Mouse (Mus musculus) kidney, postnatal 14 days (tissue): ENCODE measurements around the gene Csnk2a2.
A peak's percentile ranks its signal among the peaks of the same experiment; 100 is the strongest.

Experiments used
- DNase-seq: peaks from one replicate; pipeline ENCODE4 v3.0.0; 2022; ENCODE audit warnings: mixed read lengths

The Csnk2a2 gene

DNA sequence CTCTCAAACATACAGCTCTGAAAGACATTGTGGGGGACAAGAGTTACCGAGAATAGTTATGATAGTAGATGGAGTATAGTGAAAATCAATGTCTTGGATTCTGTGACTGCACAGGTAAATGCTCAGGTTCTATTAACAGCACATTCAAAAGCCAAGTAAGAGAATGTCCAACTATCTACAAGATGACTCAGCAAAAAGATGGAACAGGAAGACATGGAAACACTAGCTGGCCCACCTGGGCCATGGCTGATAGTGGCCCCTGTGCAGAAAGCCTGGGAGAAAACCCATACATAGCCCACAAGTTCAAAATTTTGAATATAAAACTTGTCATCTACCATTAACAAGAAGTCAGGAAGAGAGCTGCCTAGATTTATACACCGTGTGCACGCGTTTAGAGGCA is 19.8 kb downstream of the Csnk2a2 start:
- DNase-seq: no peak

DNA sequence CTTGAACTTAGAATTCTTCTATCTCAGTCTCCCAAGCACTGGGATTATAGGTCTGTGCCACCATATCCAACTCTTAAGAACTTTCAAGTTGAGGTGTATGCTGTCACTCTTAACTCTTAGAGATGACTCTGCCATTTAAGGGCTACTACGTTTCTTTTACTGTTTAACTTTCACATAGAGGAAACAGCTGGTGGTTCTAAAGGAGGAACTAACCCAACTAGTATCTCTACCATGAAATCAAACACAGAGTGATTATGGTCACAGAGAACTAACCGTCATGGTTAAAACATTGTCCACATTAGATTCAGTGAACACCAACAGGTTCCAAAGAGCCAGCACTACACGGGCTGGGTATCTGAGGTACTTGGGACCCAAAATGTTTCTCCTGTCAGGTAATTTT is 20.8 kb downstream of the Csnk2a2 start:
- no peak for DNase-seq

GRCm38 (mm10) chr8:95466543-95466942 is 23.3 kb downstream of the Csnk2a2 start:
- DNase-seq: no peak

DNA sequence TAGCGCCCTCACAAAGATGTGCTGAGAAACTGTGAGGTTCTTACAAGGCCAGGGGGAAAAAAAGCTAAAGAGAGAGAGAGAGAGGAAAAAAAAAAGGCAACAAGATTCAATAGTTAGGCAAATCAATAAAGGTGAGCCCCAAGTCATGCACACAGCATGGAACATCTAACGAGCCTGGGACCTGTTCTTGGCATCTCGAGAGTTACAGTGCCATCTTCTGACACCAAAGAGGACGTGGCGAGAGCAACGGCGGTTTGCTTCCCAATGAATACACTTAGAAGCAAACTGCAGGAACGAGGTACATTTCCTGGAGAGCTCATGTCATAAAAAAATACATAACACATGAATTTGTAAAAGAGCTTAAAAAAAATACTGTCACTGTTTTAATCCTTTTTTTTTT is 37.3 kb downstream of the Csnk2a2 start:
- DNase-seq: no peak

- peak; percentile 58 for DNase-seq
Measured at GRCm38 (mm10) chr8:95450271-95450670, 39.6 kb downstream of the Csnk2a2 start.

DNA sequence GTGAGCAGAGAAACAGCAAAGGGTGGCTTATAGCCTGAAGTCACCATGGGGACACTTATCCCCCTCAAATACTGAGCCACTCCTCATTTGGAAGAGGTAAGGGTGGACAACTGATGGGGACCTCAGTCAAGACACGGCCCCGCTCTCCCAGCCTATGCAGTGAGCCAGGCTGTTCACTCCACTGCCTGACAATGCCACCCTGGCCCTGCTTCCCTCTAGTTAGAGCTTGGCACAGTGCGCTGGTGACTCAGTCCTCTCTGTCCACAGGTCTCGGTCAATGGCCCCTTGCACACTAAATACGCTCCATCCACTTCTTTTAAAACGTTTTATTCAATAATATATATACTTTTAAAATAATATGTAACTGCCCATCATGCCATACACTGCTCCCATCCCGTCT is 42.2 kb downstream of the Csnk2a2 start:
- no peak for DNase-seq

DNA sequence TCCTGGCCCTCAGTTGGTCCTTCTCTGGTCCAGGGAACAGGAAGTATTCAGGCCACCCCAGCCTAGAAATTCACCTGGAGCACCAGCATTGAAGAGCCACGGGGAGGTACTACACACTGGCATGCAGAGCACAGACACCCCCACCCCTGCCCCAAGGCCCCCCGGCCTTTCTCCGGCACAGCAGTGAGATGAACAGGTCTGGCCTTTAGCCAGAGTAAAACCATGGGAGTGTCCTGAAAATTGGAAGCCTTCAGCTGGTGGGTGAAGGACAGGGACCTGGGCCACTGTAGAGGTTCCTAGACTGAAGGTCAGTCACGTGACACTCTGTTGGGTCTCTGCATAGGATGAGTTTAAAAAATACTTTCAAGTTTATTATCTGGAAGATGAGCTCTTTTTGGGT is 44.8 kb downstream of the Csnk2a2 start:
- DNase-seq: no peak

- no peak for DNase-seq
Measured at GRCm38 (mm10) chr8:95441491-95442039, 48.3 kb downstream of the Csnk2a2 start.

DNA sequence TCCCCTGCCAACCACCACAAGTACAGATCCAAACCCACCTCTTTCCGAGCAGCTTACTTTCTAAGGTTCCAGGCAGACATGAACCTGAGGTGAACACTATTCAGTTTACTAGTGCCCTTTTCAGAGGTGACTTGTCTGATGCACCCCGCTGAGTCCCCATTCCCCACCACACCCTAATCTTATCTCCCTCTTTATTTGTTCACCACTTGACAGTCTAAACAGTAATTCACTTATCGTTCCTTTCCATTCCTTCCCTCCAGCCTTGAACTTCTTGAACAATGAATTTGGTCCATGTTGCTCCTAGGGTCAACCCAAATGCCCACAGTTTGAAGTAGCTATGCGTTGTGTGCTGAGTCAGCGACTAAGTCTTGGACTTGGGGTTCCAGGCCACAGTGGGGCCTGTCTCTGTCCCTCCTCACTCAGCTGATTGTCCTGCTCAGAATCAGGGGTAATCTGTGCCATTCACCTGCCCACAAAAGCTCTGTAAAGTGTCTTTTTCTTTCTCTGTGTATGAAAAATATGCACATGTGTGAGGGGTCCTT is 49.6 kb downstream of the Csnk2a2 start:
- DNase-seq: no peak

DNA sequence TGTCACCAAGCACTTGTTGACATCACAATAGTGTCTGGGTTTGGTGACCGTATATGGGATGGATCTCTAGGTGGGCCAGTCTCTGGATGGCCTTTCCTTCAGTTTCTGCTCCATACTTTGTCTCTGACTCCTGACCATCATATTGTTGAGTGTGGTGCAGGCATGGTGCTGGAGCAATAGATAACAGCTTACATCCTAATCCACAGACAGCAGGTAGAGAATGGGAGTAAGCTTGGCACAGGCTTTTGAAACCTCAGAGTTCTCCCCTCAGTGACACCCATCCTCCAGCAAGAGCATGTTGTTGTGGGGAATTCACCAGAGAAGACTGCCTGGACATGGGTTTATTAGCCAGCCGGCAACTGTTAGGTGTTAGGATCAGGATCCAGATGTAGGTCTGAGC is 50.4 kb downstream of the Csnk2a2 start:
- DNase-seq: no peak

DNA sequence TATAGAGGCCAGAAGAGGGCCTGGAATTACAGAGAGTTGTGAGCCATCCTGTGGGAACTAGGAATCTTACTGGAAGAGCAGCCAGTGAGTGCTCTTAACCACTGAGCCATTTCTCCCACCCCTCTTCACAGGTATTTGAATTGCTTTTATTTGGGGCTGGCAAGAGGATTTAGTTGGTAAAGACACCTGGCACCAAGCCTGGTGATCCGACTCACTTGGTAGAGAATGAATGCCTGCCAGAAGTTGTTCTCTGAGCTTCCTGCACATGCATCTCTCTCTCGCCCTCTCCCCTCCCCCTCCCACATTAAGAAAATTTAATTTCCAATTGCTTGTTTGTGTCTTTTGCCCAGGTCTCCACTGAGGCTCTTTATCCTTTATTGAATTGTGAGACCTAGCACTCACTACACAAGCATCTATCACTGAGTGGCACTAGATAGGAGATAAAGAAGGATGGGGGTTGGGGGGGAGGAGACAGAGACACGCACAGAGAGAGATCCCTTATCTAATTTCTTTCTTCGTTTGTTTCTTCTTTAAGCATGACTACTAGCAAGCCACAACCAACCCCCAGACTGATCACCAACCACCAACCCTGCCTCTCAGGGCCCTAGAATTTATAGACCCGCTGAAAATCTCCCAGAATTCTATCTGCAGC is 52.4 kb downstream of the Csnk2a2 start:
- DNase-seq: no peak

DNA sequence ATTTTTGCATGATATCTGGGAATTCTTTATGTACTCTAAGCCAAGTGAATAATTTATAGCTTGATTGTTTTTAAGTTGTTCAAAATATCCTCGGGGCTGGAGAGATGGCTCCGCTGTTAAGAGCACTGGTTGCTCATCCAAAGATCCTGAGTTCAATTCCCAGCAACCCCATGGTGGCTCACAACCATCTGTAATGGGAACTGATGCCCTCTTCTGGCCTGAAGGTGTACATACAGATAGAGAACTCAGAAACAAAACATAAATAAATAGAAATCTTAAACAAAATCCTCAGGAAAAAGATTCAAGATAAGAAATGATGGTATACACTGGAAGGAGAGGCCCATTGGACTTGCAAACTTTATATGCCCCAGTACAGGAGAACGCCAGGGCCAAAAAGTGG is 53.9 kb downstream of the Csnk2a2 start:
- no peak for DNase-seq

- no peak for DNase-seq
Measured at GRCm38 (mm10) chr8:95435471-95435870, 54.4 kb downstream of the Csnk2a2 start.

GRCm38 (mm10) chr8:95434686-95435439 is 55.0 kb downstream of the Csnk2a2 start, which contains the start of gene Cfap20:
Gene Cfap20 (minus strand): TSS chr8:95434869.
- peak; percentile 100 for DNase-seq

GRCm38 (mm10) chr8:95434233-95434632 is 55.6 kb downstream of the Csnk2a2 start:
- no peak for DNase-seq

GRCm38 (mm10) chr8:95433124-95433523 is 56.7 kb downstream of the Csnk2a2 start:
- no peak for DNase-seq

- no peak for DNase-seq
Measured at GRCm38 (mm10) chr8:95432471-95432870, 57.4 kb downstream of the Csnk2a2 start.

GRCm38 (mm10) chr8:95429945-95430344 is 59.9 kb downstream of the Csnk2a2 start:
- DNase-seq: peak; percentile 80

- DNase-seq: peak; percentile 83
Measured at GRCm38 (mm10) chr8:95427594-95428535, 62.0 kb downstream of the Csnk2a2 start.

DNA sequence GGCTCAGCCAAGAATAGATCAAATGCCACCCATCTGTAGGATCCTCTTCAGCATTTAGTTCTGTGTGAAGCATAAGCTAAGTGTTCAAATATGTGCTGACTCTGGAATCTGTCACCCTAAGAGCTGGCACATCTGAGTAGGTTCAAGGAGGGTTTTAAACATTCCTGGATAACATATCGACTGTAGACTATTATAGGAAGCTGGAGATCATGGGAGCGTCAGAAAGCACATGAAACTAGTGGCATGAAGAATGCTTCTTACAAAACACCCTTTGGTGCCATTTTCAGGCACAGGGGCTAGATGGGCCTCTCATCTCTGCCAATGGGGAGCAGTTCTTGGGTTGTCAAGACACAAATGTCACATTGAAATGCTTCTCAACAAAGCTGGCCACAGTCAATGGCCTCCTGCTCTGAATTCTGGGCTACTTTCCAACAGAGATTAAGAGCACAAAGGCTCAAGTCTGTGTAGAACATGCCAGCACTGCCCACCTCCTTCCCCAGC is 63.0 kb downstream of the Csnk2a2 start:
- DNase-seq: peak; percentile 38

DNA sequence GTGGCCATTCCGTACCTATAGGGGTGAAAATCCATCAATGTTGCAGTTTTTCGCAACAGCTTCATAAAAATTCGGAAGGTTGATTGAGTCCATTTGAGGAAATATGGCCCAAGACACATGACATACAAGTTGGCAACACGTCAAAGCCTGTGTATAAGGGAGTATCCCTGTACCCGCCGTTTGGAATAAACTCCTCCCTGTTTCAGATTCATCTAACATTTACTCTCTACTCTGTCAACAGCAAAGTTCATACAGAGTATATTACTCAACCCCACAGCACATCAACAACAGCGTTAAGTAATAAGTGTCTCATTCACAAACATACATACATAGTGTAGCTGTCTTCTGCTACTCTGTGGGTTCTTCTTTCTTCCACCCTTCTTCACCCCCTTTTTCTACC is 65.2 kb downstream of the Csnk2a2 start:
- no peak for DNase-seq

DNA sequence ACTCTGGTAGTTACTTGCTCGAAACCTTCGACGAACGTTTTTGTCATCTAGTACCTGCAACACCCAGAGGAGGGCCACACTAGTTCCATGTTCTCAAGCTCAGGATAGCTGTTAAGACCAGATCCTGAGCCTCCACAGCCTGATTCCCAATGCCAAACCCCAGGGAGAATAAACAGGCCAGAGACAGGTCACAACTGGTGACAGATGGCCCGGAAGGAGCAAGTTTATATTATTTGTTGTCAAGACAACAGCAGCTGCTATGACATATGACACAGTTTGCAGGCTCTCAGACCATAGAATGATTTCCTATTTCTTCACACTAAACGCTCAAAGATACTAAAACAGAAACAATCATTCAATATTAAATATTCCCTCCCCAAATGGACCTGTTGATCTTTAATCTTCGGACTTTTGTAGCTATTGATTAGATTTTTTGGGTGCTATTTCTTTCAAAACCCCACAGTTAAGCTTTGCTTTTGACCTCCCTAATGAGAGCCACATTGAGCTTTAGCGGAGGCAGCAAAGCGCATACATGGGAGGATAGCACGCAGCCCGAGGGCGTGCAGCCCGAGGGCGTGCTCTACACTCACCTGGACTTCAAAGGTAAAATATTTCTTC is 67.5 kb downstream of the Csnk2a2 start:
- DNase-seq: no peak
